Mouse (Mus musculus) gastrocnemius, adult 18-20 months (tissue): ENCODE results near the gene Map3k7. TPM values are rescaled to one million over a fixed set of nuclear protein-coding genes. Genes with fewer than 3 reads are reported as not detected.
A peak's percentile ranks its signal among the peaks of the same experiment; 100 is the strongest.

Source experiments
- DNase-seq: peaks from one replicate; pipeline ENCODE4 v3.0.0; 2021; ENCODE audit warnings: low spot score
- long read RNA-seq, 2 experiments: library from polyadenylated mRNA; stranded (forward); transcript quantifications; one replicate each; pipeline ENCODE4 v2.0.0; 2021
- total RNA-seq, 2 experiments: library from RNA; stranded (reverse); gene quantifications; 2 replicates each; pipeline ENCODE4 v1.2.3; 2021

Gene Map3k7
- 10 to 100 TPM; 40.1 to 42.6 TPM for total RNA-seq
- long read RNA-seq, experiment 1, full-length matches to known transcripts: 39 of 53 reads
- long read RNA-seq, experiment 1, partial matches to known transcripts: 4 of 53 reads
- long read RNA-seq, experiment 1, other reads (novel, unspliced or antisense): 10 of 53 reads
- long read RNA-seq, experiment 2, full-length matches to known transcripts: 24 of 31 reads
- long read RNA-seq, experiment 2, partial matches to known transcripts: 0 of 31 reads
- long read RNA-seq, experiment 2, other reads (novel, unspliced or antisense): 7 of 31 reads

- DNase-seq: peak; percentile 94
Measured at GRCm38 (mm10) chr4:31963354-31964193, at the start of gene Map3k7. Map3k7 (plus strand) TSS chr4:31964097.

- no peak for DNase-seq
Measured at GRCm38 (mm10) chr4:31915114-31915513, 48.8 kb upstream of the Map3k7 start.

- no peak for DNase-seq
Measured at GRCm38 (mm10) chr4:31918717-31919116, 45.2 kb upstream of the Map3k7 start.

GRCm38 (mm10) chr4:31922215-31922614 lies 41.7 kb upstream of the Map3k7 start:
- DNase-seq: no peak

GRCm38 (mm10) chr4:31923437-31923836 lies 40.5 kb upstream of the Map3k7 start:
- no peak for DNase-seq

GRCm38 (mm10) chr4:31924301-31925185 lies 39.4 kb upstream of the Map3k7 start:
- DNase-seq: no peak

GRCm38 (mm10) chr4:31933171-31933570 lies 30.7 kb upstream of the Map3k7 start:
- no peak for DNase-seq

GRCm38 (mm10) chr4:31935831-31936306 lies 28.0 kb upstream of the Map3k7 start:
- DNase-seq: no peak

GRCm38 (mm10) chr4:31936358-31936757 lies 27.5 kb upstream of the Map3k7 start:
- DNase-seq: no peak

- DNase-seq: no peak
Measured at GRCm38 (mm10) chr4:31936911-31937375, 27.0 kb upstream of the Map3k7 start.

- no peak for DNase-seq
Measured at GRCm38 (mm10) chr4:31937376-31938281, 26.3 kb upstream of the Map3k7 start.

- DNase-seq: peak; percentile 12
Measured at GRCm38 (mm10) chr4:31938416-31939106, 25.3 kb upstream of the Map3k7 start.

GRCm38 (mm10) chr4:31941616-31942015 lies 22.3 kb upstream of the Map3k7 start:
- no peak for DNase-seq

- DNase-seq: no peak
Measured at GRCm38 (mm10) chr4:31943045-31943444, 20.9 kb upstream of the Map3k7 start.

- no peak for DNase-seq
Measured at GRCm38 (mm10) chr4:31964194-31964875, 438 bp downstream of the Map3k7 start.

GRCm38 (mm10) chr4:31965208-31965607 lies 1.3 kb downstream of the Map3k7 start:
- DNase-seq: no peak

GRCm38 (mm10) chr4:31971437-31971836 lies 7.5 kb downstream of the Map3k7 start:
- no peak for DNase-seq

- peak; percentile 18 for DNase-seq
Measured at GRCm38 (mm10) chr4:31972181-31972580, 8.3 kb downstream of the Map3k7 start.
